Mouse (Mus musculus) bone marrow, adult 2 months (tissue): ENCODE measurements around the gene Ift52.

Experiments used
- CTCF ChIP-seq: fragments of 200-500 bp; IDR thresholded peaks from 2 replicates; pipeline ENCODE4 v1.5.1; 2011; ENCODE audit warnings: low read length, control low read depth; ENCODE audit not compliant: control insufficient read depth, insufficient read depth
- POLR2A ChIP-seq: fragments of 200-500 bp; IDR thresholded peaks from 2 replicates; pipeline ENCODE4 v1.6.1; 2011; ENCODE audit warnings: low read depth, mild to moderate bottlenecking, control low read depth, low read length, borderline replicate concordance; ENCODE audit not compliant: control insufficient read depth

GRCm38 (mm10) chr2:162975157-162975775 is 41.9 kb upstream of the Ift52 start:
- TF ChIP-seq POLR2A (no peak), CTCF (no peak)
